Mouse (Mus musculus) kidney, embryonic 16.5 days (tissue): ENCODE measurements around the gene Dbp. TPM values are rescaled to one million over a fixed set of nuclear protein-coding genes. Genes with fewer than 3 reads are reported as not detected.
A peak's percentile ranks its signal among the peaks of the same experiment; 100 is the strongest.

ENCODE experiments used
- ATAC-seq: fragments of 200-750 bp; cut with Nextera tagmentation; 2 replicates; pipeline ENCODE4 v1.8.0; 2017; ENCODE audit warnings: moderate TSS enrichment; ENCODE audit not compliant: low FRiP score, low TSS enrichment
- H3K27ac ChIP-seq: fragments of 300-500 bp; sonication (generic); 2 replicates; pipeline ENCODE4 v1.5.1; 2014; ENCODE audit warnings: low read length
- H3K27me3 ChIP-seq: fragments of 300-500 bp; sonication (generic); 2 replicates; pipeline ENCODE4 v1.6.1; 2014; ENCODE audit warnings: low read length, control low read depth, mixed read lengths; ENCODE audit not compliant: insufficient read depth
- H3K36me3 ChIP-seq: fragments of 300-500 bp; sonication (generic); 2 replicates; pipeline ENCODE4 v1.6.1; 2014; ENCODE audit warnings: low read length, control low read depth, mixed read lengths; ENCODE audit not compliant: insufficient read depth
- H3K4me1 ChIP-seq: fragments of 300-500 bp; sonication (generic); 2 replicates; pipeline ENCODE4 v1.6.1; 2014; ENCODE audit warnings: low read length, control low read depth, mixed read lengths; ENCODE audit not compliant: insufficient read depth
- H3K4me2 ChIP-seq: fragments of 300-500 bp; sonication (generic); replicated peaks from 2 replicates; pipeline ENCODE4 v1.6.1; 2014; ENCODE audit warnings: low read depth, low read length
- H3K4me3 ChIP-seq: fragments of 300-500 bp; sonication (generic); 2 replicates; pipeline ENCODE4 v1.5.1; 2014; ENCODE audit warnings: mild to moderate bottlenecking, low read length
- H3K9ac ChIP-seq: fragments of 300-500 bp; sonication (generic); replicated peaks from 2 replicates; pipeline ENCODE4 v1.6.1; 2014; ENCODE audit warnings: low read length
- H3K9me3 ChIP-seq: fragments of 300-500 bp; sonication (generic); 2 replicates; pipeline ENCODE4 v1.6.1; 2016; ENCODE audit warnings: low read length, control low read depth
- WGBS: fragments of 180-500 bp; shearing (Covaris S2); extraction: QIAGEN DNeasy Blood & Tissue Kit; methylation state at CpG from one replicate; pipeline ENCODE4 v1.1.7; 2014; 5-methylcytosine and 5-hydroxymethylcytosine counted together
- polyA plus RNA-seq: library from polyadenylated mRNA; unstranded; fragments of >200 nt; fragmentation: Nextera tagmentation; extraction: Ambion mirVana; gene quantifications from 2 replicates; pipeline ENCODE4 v1.2.1, GENCODE M21; 2015

Dbp gene
- polyA plus RNA-seq, 1 experiment from 2014 or later = 4.3 TPM

DNA sequence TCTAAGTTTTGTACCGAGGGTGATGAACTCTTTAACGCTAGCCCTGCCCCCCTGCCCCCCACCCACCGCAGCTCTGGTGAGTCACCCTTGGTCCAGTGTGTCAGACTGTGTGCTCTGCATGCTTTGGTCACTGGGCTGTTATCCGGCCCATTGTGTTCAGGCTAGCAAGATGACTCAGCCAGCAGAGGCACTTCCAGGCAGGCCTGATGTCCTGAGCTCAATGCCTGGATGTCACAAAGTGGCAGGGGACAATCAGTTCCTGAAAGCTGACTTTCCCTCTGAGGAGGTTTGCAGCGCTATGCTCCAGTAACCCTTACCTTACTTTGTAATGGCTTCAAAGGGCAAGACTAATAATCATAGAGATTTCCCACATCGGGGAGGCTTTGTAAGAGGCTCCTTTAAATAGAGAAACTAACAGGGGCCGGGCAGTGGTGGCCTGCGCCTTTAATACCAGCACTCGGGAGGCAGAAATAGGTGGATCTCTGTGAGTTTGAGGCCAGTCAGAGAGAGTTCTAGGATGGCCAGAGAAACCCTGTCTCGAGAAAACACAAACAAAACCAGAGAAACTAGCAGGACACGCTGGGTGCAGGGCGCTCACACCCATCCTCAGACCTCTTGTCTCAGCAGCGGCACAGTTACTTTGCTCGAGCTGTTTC is 24.8 kb upstream of the Dbp start:
- H3K27me3 ChIP-seq = no peaks in the 10 kb centered on the region
- H3K9ac ChIP-seq = no peak overlapping the region
- no peak overlapping the region for H3K4me3 ChIP-seq
- H3K36me3 ChIP-seq = no peaks in the 10 kb centered on the region
- H3K27ac ChIP-seq = peak overlapping the region; percentile 4; the same call in 1 of the 2 replicates
- 66% methylated on average over 14 of the region's 14 CpGs for WGBS
- no peak overlapping the region for H3K4me2 ChIP-seq
- peaks cover 12% of the 10 kb centered on the region for H3K4me1 ChIP-seq
- H3K9me3 ChIP-seq = no peaks in the 10 kb centered on the region
- ATAC-seq = peak; percentile 63

DNA sequence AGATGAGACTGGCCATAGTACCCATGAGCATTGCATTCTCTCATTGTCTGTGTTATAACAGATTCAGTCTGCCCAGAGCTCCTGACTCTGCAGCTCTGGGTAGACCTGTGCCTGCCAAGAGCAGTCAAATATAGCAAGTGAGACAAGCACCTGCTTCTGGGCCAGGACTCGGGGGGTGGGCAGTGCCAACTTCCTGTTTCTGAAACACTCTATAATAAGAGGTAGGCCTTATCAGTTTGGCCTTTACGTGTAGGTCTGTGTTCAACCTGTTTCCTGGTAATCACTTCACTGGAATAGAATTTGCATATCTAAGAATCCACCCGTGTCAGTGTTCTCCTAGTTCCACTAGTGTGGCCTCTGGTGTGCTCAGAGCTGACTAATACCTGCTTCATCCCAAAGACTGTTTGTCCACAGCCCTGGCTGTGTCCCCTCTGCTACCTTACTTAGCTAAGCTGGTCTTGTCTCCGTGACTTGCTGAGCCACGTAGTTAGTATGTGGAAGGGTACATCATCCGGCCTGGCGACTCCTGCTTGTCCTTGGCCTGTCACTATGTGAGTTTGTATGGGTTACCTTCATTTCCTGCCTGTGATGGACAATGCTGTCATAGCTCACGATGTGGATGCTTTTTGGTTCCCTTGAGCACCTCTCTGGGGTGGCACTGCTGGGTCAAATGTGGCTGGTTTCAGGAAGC is 23.7 kb upstream of the Dbp start:
- Histone ChIP-seq H3K4me3 (no peak overlapping the region), H3K4me1 (peaks cover 16% of the 10 kb centered on the region), H3K27me3 (no peaks in the 10 kb centered on the region), H3K9ac (no peak overlapping the region), H3K9me3 (no peaks in the 10 kb centered on the region), H3K27ac (no peak overlapping the region), H3K4me2 (no peak overlapping the region), H3K36me3 (no peaks in the 10 kb centered on the region)
- no peak for ATAC-seq
- 77% methylated on average over 8 of the region's 8 CpGs for WGBS

DNA sequence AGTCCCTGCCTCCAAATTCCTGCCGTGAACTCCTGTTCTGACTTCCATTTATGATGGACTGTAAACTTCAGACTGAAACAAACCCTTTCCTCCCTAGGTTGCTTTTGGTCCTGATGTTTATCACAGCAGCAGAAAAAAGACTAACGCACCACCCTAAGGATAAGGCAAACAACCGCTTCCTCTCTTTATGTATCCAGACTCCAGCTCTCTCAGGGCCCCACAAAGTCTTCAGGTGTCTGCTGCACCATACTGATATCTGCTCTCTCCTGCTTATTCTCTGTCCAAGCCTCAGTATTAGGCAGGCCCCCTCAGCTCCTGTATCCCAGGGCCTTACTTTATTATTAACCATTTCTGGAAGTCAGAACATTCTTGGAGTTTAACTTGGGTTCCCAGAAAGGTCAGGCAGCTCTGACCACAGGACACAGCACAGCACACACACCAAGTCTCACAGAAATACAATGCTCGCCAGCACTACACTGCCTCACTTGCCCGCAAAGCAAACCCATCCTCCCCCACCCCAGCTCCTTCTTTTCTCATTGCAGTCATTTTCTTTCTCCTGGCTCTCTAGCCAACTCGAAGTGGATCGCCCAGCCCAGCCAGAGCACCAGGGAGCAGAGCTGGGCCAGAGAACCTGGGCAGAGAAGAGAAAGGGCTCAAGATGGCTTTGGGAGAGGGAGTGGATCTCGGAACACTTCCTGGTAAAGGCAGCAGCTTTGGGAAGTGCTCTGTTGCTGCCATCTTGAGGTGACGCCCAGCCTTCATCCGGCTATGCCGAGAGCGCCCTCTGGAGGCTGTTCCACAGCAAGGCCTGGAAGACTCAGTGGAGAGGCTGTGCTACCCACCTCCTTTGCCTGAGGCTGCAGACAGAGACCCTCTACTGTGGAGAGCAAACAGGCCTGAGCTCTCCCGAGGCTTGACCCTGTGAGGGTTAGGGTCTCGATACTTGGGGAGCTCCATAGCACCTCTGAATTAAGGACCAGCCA is 22.5 kb upstream of the Dbp start:
- ATAC-seq = peak; percentile 75
- H3K9me3 ChIP-seq = no peaks in the 10 kb centered on the region
- H3K9ac ChIP-seq = peak overlapping the region; percentile 62
- 0 out of 2 replicates have a peak overlapping the region, but pooled peaks have one; percentile 6 for H3K4me3 ChIP-seq
- peaks cover 21% of the 10 kb centered on the region for H3K4me1 ChIP-seq
- no peaks in the 10 kb centered on the region for H3K36me3 ChIP-seq
- peak overlapping the region; percentile 43 for H3K4me2 ChIP-seq
- 0 out of 2 replicates have a peak overlapping the region, but pooled peaks have one; percentile 26 for H3K27ac ChIP-seq
- 25% methylated on average over 14 of the region's 14 CpGs for WGBS
- H3K27me3 ChIP-seq = no peaks in the 10 kb centered on the region

DNA sequence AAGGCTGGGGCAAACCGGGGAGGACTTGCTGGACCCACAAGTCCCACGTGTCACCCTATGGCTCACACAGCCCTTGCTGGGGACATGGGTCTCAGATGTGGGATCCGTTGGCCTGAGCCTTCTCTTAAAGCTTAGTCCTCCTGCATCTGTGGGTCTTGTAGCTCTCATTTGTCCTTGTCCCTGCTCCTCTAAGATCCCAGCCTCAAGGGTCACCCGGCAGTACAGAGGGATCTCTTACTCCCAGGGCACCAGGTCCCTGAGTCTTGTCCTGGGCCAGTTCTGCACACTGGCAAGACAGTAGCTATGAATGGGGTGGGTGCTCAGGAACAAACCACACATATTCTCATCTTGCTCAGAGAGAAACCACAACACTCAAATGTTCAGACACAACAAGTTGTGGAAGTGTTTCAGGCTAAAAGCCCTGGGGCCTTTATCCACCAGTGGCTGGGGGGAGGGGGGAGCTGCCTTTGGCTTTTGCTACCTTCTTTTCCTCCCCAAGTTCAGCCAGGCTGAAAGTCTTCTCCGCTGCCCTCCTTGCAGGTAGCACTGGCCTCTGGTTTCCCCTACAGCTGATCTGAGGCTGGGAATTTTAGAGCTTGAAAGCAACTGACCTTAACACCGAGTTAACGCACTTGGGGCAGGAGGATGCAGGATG is 21.4 kb upstream of the Dbp start, which contains the start of gene Ntn5:
Gene Ntn5, plus strand, starts transcription at position 627 of the 655 bp plus-strand sequence.
- H3K36me3 ChIP-seq = no peaks in the 10 kb centered on the region
- H3K4me3 ChIP-seq = no peak within 1 kb of the TSS
- H3K27ac ChIP-seq = no peak within 1 kb of the TSS
- H3K9ac ChIP-seq = peak within 1 kb of the TSS; percentile 6; the same call in 1 of the 2 replicates
- no peak for ATAC-seq
- 65% methylated on average over 7 of the region's 7 CpGs for WGBS
- no peak within 1 kb of the TSS for H3K4me2 ChIP-seq
- H3K27me3 ChIP-seq = no peaks in the 10 kb centered on the region
- H3K4me1 ChIP-seq = peaks cover 21% of the 10 kb centered on the region
- no peaks in the 10 kb centered on the region for H3K9me3 ChIP-seq

DNA sequence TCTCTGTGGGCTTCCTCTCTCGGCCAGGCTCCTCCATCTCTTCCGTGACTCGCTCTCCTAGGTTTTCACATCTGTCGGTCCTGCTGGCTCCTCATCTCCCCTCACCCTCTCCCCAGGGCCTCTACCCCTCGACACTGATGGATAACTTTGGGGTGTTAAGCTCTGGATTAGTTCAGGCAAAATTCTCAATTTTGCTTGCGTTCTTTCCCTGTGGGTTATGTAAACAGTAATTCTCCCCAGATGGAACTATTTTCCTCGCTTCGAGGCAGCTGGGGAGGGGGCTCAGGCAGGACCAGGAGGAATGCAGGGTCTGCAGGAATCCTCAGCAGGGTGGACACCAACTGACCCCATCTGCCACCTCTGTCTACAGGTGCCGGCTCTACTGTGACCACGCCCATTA is 19.1 kb upstream of the Dbp start:
- Histone ChIP-seq H3K4me2 (no peak overlapping the region), H3K9ac (no peak overlapping the region), H3K27ac (no peak overlapping the region), H3K36me3 (no peaks in the 10 kb centered on the region), H3K4me3 (no peak overlapping the region), H3K27me3 (no peaks in the 10 kb centered on the region), H3K9me3 (no peaks in the 10 kb centered on the region), H3K4me1 (peaks cover 30% of the 10 kb centered on the region)
- no peak for ATAC-seq
- WGBS = 43% methylated on average over 10 of the region's 10 CpGs

DNA sequence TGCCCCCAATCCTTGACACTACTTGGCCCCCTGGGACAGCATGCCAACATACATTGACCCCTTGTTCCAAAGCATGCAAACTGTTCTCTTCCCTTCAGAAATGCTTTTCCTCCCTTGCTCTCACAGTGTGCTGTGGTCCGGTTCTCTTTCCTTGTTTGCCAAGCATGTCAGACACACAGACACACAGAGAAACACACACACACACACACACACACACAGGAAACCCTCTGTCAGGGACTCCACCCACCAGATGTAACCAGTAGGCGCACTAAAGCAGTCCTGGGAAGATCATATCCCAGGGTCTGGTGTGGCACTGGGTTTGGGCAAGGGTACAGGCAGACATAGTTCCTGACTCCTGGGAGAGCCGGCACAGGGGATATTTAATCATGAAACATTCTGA is 18.0 kb upstream of the Dbp start:
- no peak overlapping the region for H3K27ac ChIP-seq
- WGBS = 79% methylated on average over 3 of the region's 3 CpGs

DNA sequence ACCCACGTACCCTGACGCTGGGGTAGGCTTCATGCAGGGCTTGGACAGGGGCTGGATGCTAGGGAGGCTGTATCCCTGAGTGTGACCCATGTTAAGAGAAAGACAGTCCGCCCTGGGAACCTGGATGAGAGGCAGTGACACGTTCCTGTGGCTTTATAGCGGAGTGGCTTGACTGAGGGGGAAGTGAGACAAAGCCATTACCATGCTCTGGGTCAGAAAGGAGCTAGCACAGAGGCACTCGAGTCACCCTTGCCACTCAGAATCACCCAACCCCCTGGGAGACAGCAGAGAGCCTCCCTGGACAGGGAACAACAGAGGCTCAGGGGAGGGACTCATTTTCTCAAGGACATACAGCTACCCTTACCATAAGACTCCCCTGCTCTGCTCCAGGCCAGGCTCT is 15.8 kb upstream of the Dbp start:
- H3K4me3 ChIP-seq = no peak overlapping the region
- H3K27me3 ChIP-seq = no peaks in the 10 kb centered on the region
- peaks cover 23% of the 10 kb centered on the region for H3K4me1 ChIP-seq
- ATAC-seq = no peak
- H3K9ac ChIP-seq = no peak overlapping the region
- no peak overlapping the region for H3K4me2 ChIP-seq
- H3K27ac ChIP-seq = no peak overlapping the region
- H3K9me3 ChIP-seq = no peaks in the 10 kb centered on the region
- 51% methylated on average over 6 of the region's 6 CpGs for WGBS
- H3K36me3 ChIP-seq = no peaks in the 10 kb centered on the region

More for the DNA sequence above, 18.0 kb upstream of the Dbp start:
- Histone ChIP-seq H3K4me1 (peaks cover 30% of the 10 kb centered on the region), H3K4me3 (no peak overlapping the region), H3K9ac (no peak overlapping the region), H3K9me3 (no peaks in the 10 kb centered on the region), H3K27me3 (no peaks in the 10 kb centered on the region), H3K36me3 (no peaks in the 10 kb centered on the region), H3K4me2 (no peak overlapping the region)
- no peak for ATAC-seq

GRCm38 (mm10) chr7:45689800-45690199 is 15.1 kb upstream of the Dbp start:
- Histone ChIP-seq H3K27me3 (no peaks in the 10 kb centered on the region), H3K36me3 (no peaks in the 10 kb centered on the region), H3K4me3 (no peak overlapping the region), H3K4me2 (no peak overlapping the region), H3K27ac (no peak overlapping the region), H3K9me3 (no peaks in the 10 kb centered on the region), H3K4me1 (peaks cover 23% of the 10 kb centered on the region), H3K9ac (no peak overlapping the region)
- WGBS = 31% methylated on average over 11 of the region's 11 CpGs
- no peak for ATAC-seq

GRCm38 (mm10) chr7:45692364-45692763 is 12.5 kb upstream of the Dbp start:
- H3K27ac ChIP-seq = no peak overlapping the region
- 81% methylated on average over 2 of the region's 2 CpGs for WGBS
- no peak for ATAC-seq

More at GRCm38 (mm10) chr7:45692364-45692763, 12.5 kb upstream of the Dbp start:
- peaks cover 15% of the 10 kb centered on the region; the same call in 1 of the 2 replicates for H3K4me1 ChIP-seq
- no peak overlapping the region for H3K4me2 ChIP-seq
- H3K27me3 ChIP-seq = no peaks in the 10 kb centered on the region
- no peaks in the 10 kb centered on the region for H3K36me3 ChIP-seq
- H3K9me3 ChIP-seq = no peaks in the 10 kb centered on the region
- no peak overlapping the region for H3K4me3 ChIP-seq
- H3K9ac ChIP-seq = no peak overlapping the region
